Mouse (Mus musculus) heart, embryonic 11.5 days (tissue): ENCODE results near the gene Trp53rkb. TPM values are rescaled to one million over a fixed set of nuclear protein-coding genes. Genes with fewer than 3 reads are reported as not detected.

Experiments
- ATAC-seq: fragments of 200-750 bp; cut with Nextera tagmentation; replicated peaks from 2 replicates; pipeline ENCODE4 v1.8.0; 2017; ENCODE audit warnings: moderate library complexity; ENCODE audit not compliant: insufficient number of reproducible peaks, low FRiP score, low TSS enrichment
- H3K27ac ChIP-seq: fragments of 300-500 bp; sonication (generic); 2 replicates; pipeline ENCODE4 v1.5.1; 2014; ENCODE audit warnings: mild to moderate bottlenecking, low read depth, low read length
- H3K27me3 ChIP-seq: fragments of 300-500 bp; sonication (generic); 2 replicates; pipeline ENCODE4 v1.6.1; 2014; ENCODE audit warnings: mild to moderate bottlenecking, low read length, mixed read lengths; ENCODE audit not compliant: control insufficient read depth, insufficient read depth
- H3K36me3 ChIP-seq: fragments of 300-500 bp; sonication (generic); 2 replicates; pipeline ENCODE4 v1.6.1; 2014; ENCODE audit warnings: mild to moderate bottlenecking, low read length, moderate library complexity, mixed read lengths; ENCODE audit not compliant: control insufficient read depth, insufficient read depth
- H3K4me1 ChIP-seq: fragments of 300-500 bp; sonication (generic); 2 replicates; pipeline ENCODE4 v1.6.1; 2014; ENCODE audit warnings: low read length; ENCODE audit not compliant: control insufficient read depth, insufficient read depth
- H3K4me2 ChIP-seq: fragments of 300-500 bp; sonication (generic); 2 replicates; pipeline ENCODE4 v1.6.1; 2014; ENCODE audit warnings: mild to moderate bottlenecking, moderate library complexity
- H3K4me3 ChIP-seq: fragments of 300-500 bp; sonication (generic); 2 replicates; pipeline ENCODE4 v1.5.1; 2014; ENCODE audit warnings: low read depth, low read length
- H3K9ac ChIP-seq: fragments of 300-500 bp; sonication (generic); 2 replicates; pipeline ENCODE4 v1.6.1; 2014; ENCODE audit warnings: mild to moderate bottlenecking, low read depth, low read length, moderate library complexity
- H3K9me3 ChIP-seq: fragments of 300-500 bp; sonication (generic); replicated peaks from 2 replicates; pipeline ENCODE4 v1.6.1; 2016; ENCODE audit warnings: low read length; ENCODE audit not compliant: control insufficient read depth
- WGBS: fragments of 180-500 bp; shearing (Covaris S2); extraction: QIAGEN DNeasy Blood & Tissue Kit; methylation state at CpG from one replicate; pipeline ENCODE4 v1.1.7; 2014; ENCODE audit not compliant: insufficient replicate concordance; 5-methylcytosine and 5-hydroxymethylcytosine counted together
- polyA plus RNA-seq: library from polyadenylated mRNA; unstranded; fragments of >200 nt; fragmentation: Nextera tagmentation; extraction: Ambion mirVana; gene quantifications from 2 replicates; pipeline ENCODE4 v1.2.1, GENCODE M21; 2014

Gene Trp53rkb
- polyA plus RNA-seq, 1 experiment from 2014 or later, result 6.6 TPM

- Histone ChIP-seq H3K4me2 (no peak overlapping the region), H3K36me3 (0 out of 2 replicates have a peak, but pooled peaks cover 5% of the 10 kb centered on the region), H3K9me3 (no peaks in the 10 kb centered on the region), H3K9ac (no peak overlapping the region), H3K4me1 (no peaks in the 10 kb centered on the region), H3K4me3 (no peak overlapping the region), H3K27me3 (no peaks in the 10 kb centered on the region), H3K27ac (no peak overlapping the region)
- whole genome bisulfite sequencing, result 96% methylated on average over 2 of the region's 2 CpGs
- ATAC-seq, result no peak
Observed at GRCm38 (mm10) chr2:166834091-166834490, 41.8 kb downstream of the Trp53rkb start.

GRCm38 (mm10) chr2:166834796-166835195, 42.5 kb downstream of the Trp53rkb start:
- 94% methylated on average over 4 of the region's 4 CpGs for WGBS

GRCm38 (mm10) chr2:166835581-166835980, 43.2 kb downstream of the Trp53rkb start:
- Histone ChIP-seq H3K36me3 (0 out of 2 replicates have a peak, but pooled peaks cover 5% of the 10 kb centered on the region), H3K9me3 (no peaks in the 10 kb centered on the region), H3K27ac (no peak overlapping the region), H3K27me3 (no peaks in the 10 kb centered on the region), H3K4me3 (no peak overlapping the region), H3K9ac (no peak overlapping the region), H3K4me1 (no peaks in the 10 kb centered on the region), H3K4me2 (no peak overlapping the region)
- WGBS, result 75% methylated on average over 5 of the region's 5 CpGs
- ATAC-seq, result no peak

More at GRCm38 (mm10) chr2:166834796-166835195, 42.5 kb downstream of the Trp53rkb start:
- H3K4me3 ChIP-seq, result no peak overlapping the region
- H3K27ac ChIP-seq, result no peak overlapping the region
- H3K9ac ChIP-seq, result no peak overlapping the region
- no peaks in the 10 kb centered on the region for H3K27me3 ChIP-seq
- 0 out of 2 replicates have a peak, but pooled peaks cover 5% of the 10 kb centered on the region for H3K36me3 ChIP-seq
- H3K4me1 ChIP-seq, result no peaks in the 10 kb centered on the region
- no peak overlapping the region for H3K4me2 ChIP-seq
- ATAC-seq, result no peak
- H3K9me3 ChIP-seq, result no peaks in the 10 kb centered on the region

GRCm38 (mm10) chr2:166841813-166842212, 49.5 kb downstream of the Trp53rkb start:
- Histone ChIP-seq H3K27me3 (no peaks in the 10 kb centered on the region), H3K4me2 (no peak overlapping the region), H3K4me3 (no peak overlapping the region), H3K9ac (no peak overlapping the region), H3K27ac (no peak overlapping the region), H3K4me1 (no peaks in the 10 kb centered on the region), H3K36me3 (peaks cover 5% of the 10 kb centered on the region; the same call in 1 of the 2 replicates), H3K9me3 (no peaks in the 10 kb centered on the region)
- WGBS, result 85% methylated on average over 4 of the region's 4 CpGs
- ATAC-seq, result no peak

Other genes with a start within 250 kb of the Trp53rkb start
- 7.0 and 10.1 TPM in 2 replicates for gene Prex1, start 78.7 kb upstream of the Trp53rkb start, polyA plus RNA-seq
- 6.3 and 9.7 TPM in 2 replicates for gene Arfgef2, start 13.1 kb downstream of the Trp53rkb start, polyA plus RNA-seq
- 124 and 146 TPM in 2 replicates for gene Cse1l, start 113.5 kb downstream of the Trp53rkb start, polyA plus RNA-seq
- 55.6 and 62.0 TPM in 2 replicates for gene Stau1, start 203.8 kb downstream of the Trp53rkb start, polyA plus RNA-seq
- 29.3 and 30.6 TPM in 2 replicates for gene Ddx27, start 222.7 kb downstream of the Trp53rkb start, polyA plus RNA-seq